Mouse (Mus musculus): ENCODE results near the gene Zscan2. TPM values are rescaled to one million over a fixed set of nuclear protein-coding genes. Genes with fewer than 3 reads are reported as not detected.

Gene Zscan2
- total RNA-seq, 2 experiments from 2014 or later: 2.3 to 5.4 TPM

- peak; percentile 62; the same call in 1 of the 2 replicates for ATAC-seq (replicated peaks; ENCODE audit: low FRiP score, low TSS enrichment, poor library complexity, severe bottlenecking)
Observed at GRCm38 (mm10) chr7:80911053-80911452, 50.3 kb downstream of the Zscan2 start.

GRCm38 (mm10) chr7:80912496-80912895 is 51.8 kb downstream of the Zscan2 start:
- no peak for ATAC-seq (replicated peaks; ENCODE audit: low FRiP score, low TSS enrichment, poor library complexity, severe bottlenecking)

DNA sequence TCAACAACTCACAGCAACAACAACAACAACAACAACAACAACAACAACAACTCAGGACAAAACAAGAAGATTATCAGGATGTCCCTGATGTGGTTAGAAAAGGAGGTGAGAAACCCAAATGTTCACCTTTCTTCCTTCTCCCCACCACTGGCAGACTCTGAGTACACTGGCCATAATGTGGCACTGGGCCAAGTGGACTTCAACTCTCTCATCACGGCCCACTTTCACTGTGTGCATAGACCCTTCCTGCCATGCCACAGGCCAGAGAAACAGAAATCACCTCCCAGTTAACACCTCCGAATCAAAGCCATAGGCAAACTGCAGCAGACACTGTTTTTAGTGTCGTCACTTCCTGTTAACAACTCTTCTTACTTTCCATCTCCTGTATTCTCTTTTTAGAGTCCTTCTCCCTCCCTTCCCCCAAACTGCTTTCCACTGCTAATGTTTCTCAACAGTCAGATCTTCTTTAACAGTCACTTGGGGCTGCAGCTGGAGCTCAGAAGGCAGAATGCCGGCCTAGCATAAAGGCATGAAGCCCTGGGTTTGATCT is 57.3 kb downstream of the Zscan2 start:
- no peak for ATAC-seq (replicated peaks; ENCODE audit: low FRiP score, low TSS enrichment, poor library complexity, severe bottlenecking)

GRCm38 (mm10) chr7:80918982-80919646 is 58.4 kb downstream of the Zscan2 start:
- ATAC-seq (replicated peaks; ENCODE audit: low FRiP score, low TSS enrichment, poor library complexity, severe bottlenecking): peak; percentile 82

DNA sequence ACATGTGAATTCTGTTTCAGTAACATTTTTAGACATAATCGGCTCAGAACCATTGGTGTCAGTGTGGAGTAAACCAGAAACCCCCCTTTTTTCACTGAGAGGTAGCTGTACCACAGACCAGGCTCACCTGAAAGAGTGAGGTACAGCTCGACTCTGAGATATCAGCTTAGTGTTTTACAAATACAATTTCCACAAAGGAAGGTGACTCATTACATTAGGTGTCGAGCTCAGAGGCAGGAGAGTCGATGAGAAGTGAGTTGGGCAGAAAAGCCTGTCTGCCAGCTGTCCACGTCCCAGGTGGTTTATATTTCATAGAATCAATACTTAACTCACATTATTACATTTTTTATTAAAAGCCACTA is 58.9 kb downstream of the Zscan2 start:
- 0 out of 2 replicates have a peak, but pooled peaks have one; percentile 14 for ATAC-seq (replicated peaks; ENCODE audit: low FRiP score, low TSS enrichment, poor library complexity, severe bottlenecking)

DNA sequence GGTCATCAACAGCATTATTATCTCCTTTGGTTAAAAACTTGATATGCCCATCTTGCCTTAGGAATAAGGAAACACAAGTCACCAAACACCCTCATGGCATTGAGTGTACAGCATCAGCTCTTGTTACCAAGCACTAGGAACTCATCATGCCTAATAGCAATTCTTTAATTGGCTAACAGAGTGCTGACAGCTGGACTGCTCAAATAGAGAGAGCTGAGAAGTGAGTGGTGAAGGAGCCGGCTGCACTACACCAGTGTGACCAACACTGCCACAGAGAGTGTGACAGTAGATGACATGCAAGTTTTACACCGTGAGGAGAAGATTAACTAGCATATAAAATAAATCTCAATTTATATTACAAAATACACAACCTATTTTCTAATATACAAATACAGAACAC is 62.4 kb downstream of the Zscan2 start:
- no peak for ATAC-seq (replicated peaks; ENCODE audit: low FRiP score, low TSS enrichment, poor library complexity, severe bottlenecking)

Other genes with a start within 250 kb of the Zscan2 start
- 29.1 and 29.3 TPM in 2 replicates for gene Crtc3, start 172.0 kb upstream of the Zscan2 start, total RNA-seq (2014; fragmentation: Nextera tagmentation)
- 8.2 and 14.8 TPM in 2 replicates for gene Crtc3, start 172.0 kb upstream of the Zscan2 start, total RNA-seq (2017)
- gene Iqgap1, start 34.9 kb upstream of the Zscan2 start, total RNA-seq (2014; fragmentation: Nextera tagmentation): 31.2 and 41.7 TPM in 2 replicates
- 39.6 and 54.4 TPM in 2 replicates for gene Iqgap1, start 34.9 kb upstream of the Zscan2 start, total RNA-seq (2017)
- 28.3 and 41.5 TPM in 2 replicates for gene Wdr73, start 40.3 kb downstream of the Zscan2 start, total RNA-seq (2014; fragmentation: Nextera tagmentation)
- gene Wdr73, start 40.3 kb downstream of the Zscan2 start, total RNA-seq (2017): 28.8 and 53.1 TPM in 2 replicates
- 3.6 TPM in 1 of 2 replicates, not detected in the other for gene Nmb, start 44.2 kb downstream of the Zscan2 start, total RNA-seq (2014; fragmentation: Nextera tagmentation)
- not detected in 2 replicates for gene Nmb, start 44.2 kb downstream of the Zscan2 start, total RNA-seq (2017)
- 109 and 150 TPM in 2 replicates for gene Sec11a, start 86.9 kb downstream of the Zscan2 start, total RNA-seq (2014; fragmentation: Nextera tagmentation)
- gene Sec11a, start 86.9 kb downstream of the Zscan2 start, total RNA-seq (2017): 393 and 493 TPM in 2 replicates
- gene Zfp592, start 132.8 kb downstream of the Zscan2 start, total RNA-seq (2014; fragmentation: Nextera tagmentation): 33.1 and 38.5 TPM in 2 replicates
- 12.5 TPM in 2 replicates for gene Zfp592, start 132.8 kb downstream of the Zscan2 start, total RNA-seq (2017)
- gene Alpk3, start 196.7 kb downstream of the Zscan2 start, total RNA-seq (2014; fragmentation: Nextera tagmentation): 0.07 TPM in 1 of 2 replicates, not detected in the other
- gene Alpk3, start 196.7 kb downstream of the Zscan2 start, total RNA-seq (2017): 0.28 TPM in 1 of 2 replicates, not detected in the other